Mouse (Mus musculus) MN1 (cell line): ENCODE results near the gene Gm10639.
"Not testable (repeated sequence)": the region's sequence is repeated elsewhere in the genome, so short reads cannot be mapped to it uniquely, and the experiment has no call there.

Experiments
- DNase-seq: peaks from one replicate; pipeline ENCODE4 v3.0.0-alpha.2; 2016; ENCODE audit warnings: low spot score

Gene Gm10639

GRCm38 (mm10) chr9:78289723-78290122, at the start of gene Gm10639:
Gm10639 (plus strand) TSS chr9:78289923.
- not testable (repeated sequence) for DNase-seq

- DNase-seq, result not testable (repeated sequence)
Measured at GRCm38 (mm10) chr9:78255683-78256470, 33.8 kb upstream of the Gm10639 start.

GRCm38 (mm10) chr9:78256914-78257313, 32.8 kb upstream of the Gm10639 start, which contains the start of gene Gm3776:
Gm3776 (plus strand) TSS chr9:78257129.
- not testable (repeated sequence) for DNase-seq

GRCm38 (mm10) chr9:78259688-78260087, 30.0 kb upstream of the Gm10639 start:
- not testable (repeated sequence) for DNase-seq

GRCm38 (mm10) chr9:78270945-78271344, 18.8 kb upstream of the Gm10639 start:
- DNase-seq, result not testable (repeated sequence)

GRCm38 (mm10) chr9:78282002-78282711, 7.6 kb upstream of the Gm10639 start:
- peak; percentile 5 for DNase-seq

GRCm38 (mm10) chr9:78289063-78289462, 660 bp upstream of the Gm10639 start:
- not testable (repeated sequence) for DNase-seq

- DNase-seq, result not testable (repeated sequence)
Measured at GRCm38 (mm10) chr9:78292462-78292861, 2.7 kb downstream of the Gm10639 start.

- not testable (repeated sequence) for DNase-seq
Measured at GRCm38 (mm10) chr9:78293683-78294082, 4.0 kb downstream of the Gm10639 start.

- not testable (repeated sequence) for DNase-seq
Measured at GRCm38 (mm10) chr9:78294781-78295180, 5.1 kb downstream of the Gm10639 start.

GRCm38 (mm10) chr9:78296089-78296488, 6.4 kb downstream of the Gm10639 start:
- peak; percentile 48 for DNase-seq

- DNase-seq, result no peak
Measured at GRCm38 (mm10) chr9:78298232-78298631, 8.5 kb downstream of the Gm10639 start.

GRCm38 (mm10) chr9:78299143-78299542, 9.4 kb downstream of the Gm10639 start:
- not testable (repeated sequence) for DNase-seq

GRCm38 (mm10) chr9:78308122-78308521, 18.4 kb downstream of the Gm10639 start:
- DNase-seq, result not testable (repeated sequence)

- no peak for DNase-seq
Measured at GRCm38 (mm10) chr9:78314696-78315095, 25.0 kb downstream of the Gm10639 start, which contains the start of gene Omt2a. Omt2a (minus strand) TSS chr9:78314796.

GRCm38 (mm10) chr9:78319499-78319898, 29.8 kb downstream of the Gm10639 start:
- DNase-seq, result no peak

- not testable (repeated sequence) for DNase-seq
Measured at GRCm38 (mm10) chr9:78327289-78327688, 37.6 kb downstream of the Gm10639 start, which contains the start of gene Omt2b. Omt2b (plus strand) TSS chr9:78327589.

- DNase-seq, result not testable (repeated sequence)
Measured at GRCm38 (mm10) chr9:78337050-78337449, 47.3 kb downstream of the Gm10639 start.

- peak; percentile 14 for DNase-seq
Measured at GRCm38 (mm10) chr9:78340324-78340723, 50.6 kb downstream of the Gm10639 start.

GRCm38 (mm10) chr9:78342494-78342893, 52.8 kb downstream of the Gm10639 start:
- DNase-seq, result not testable (repeated sequence)

- not testable (repeated sequence) for DNase-seq
Measured at GRCm38 (mm10) chr9:78343055-78343454, 53.3 kb downstream of the Gm10639 start.

GRCm38 (mm10) chr9:78345235-78345634, 55.5 kb downstream of the Gm10639 start:
- DNase-seq, result not testable (repeated sequence)

- no peak for DNase-seq
Measured at GRCm38 (mm10) chr9:78347004-78347403, 57.3 kb downstream of the Gm10639 start.
